Comparison of ENCODE assay signal across 8 mouse cellular contexts in genomic region chr7:100371495-100372451, GRCm38 (mm10). TPM values are rescaled to one million over a fixed set of nuclear protein-coding genes. Genes with fewer than 3 reads are reported as not detected.
DNase-seq lines count a peak whose midpoint lies in the region; ATAC-seq and TF ChIP-seq lines count a peak whose summit lies in the region.

Gene C2cd3 (plus strand): TSS chr7:100372233.
Gene Ppme1 (minus strand): TSS chr7:100372307.

- peak; percentile 52 for TF ChIP-seq CTCF in kidney, adult 2 months (conservative IDR thresholded peaks at IDR 0.05; ENCODE audit: insufficient read depth, insufficient read length, low read depth, low read length)
- TF ChIP-seq CTCF in spleen, adult 2 months (IDR thresholded peaks at IDR 0.05; ENCODE audit: extremely low read depth, insufficient read depth, insufficient read length, insufficient replicate concordance): peak; percentile 20; the same call in 1 of the 2 replicates

- peak within 1 kb of the TSS; percentile 81 for H3K4me2 ChIP-seq in embryonic facial prominence, embryonic 13.5 days
- peak within 1 kb of the TSS; percentile 68 for H3K4me2 ChIP-seq in limb, embryonic 12.5 days
- H3K4me2 ChIP-seq in midbrain, embryonic 15.5 days: peak within 1 kb of the TSS; percentile 63

- peak within 1 kb of the TSS; percentile 83 for H3K4me3 ChIP-seq in embryonic facial prominence, embryonic 13.5 days
- peak within 1 kb of the TSS; percentile 74 for H3K4me3 ChIP-seq in kidney, adult 2 months (ENCODE audit: insufficient read depth, low read depth, low read length)
- H3K4me3 ChIP-seq in limb, embryonic 12.5 days (replicated peaks): peak within 1 kb of the TSS; percentile 80
- H3K4me3 ChIP-seq in midbrain, embryonic 15.5 days: peak within 1 kb of the TSS; percentile 68
- peak within 1 kb of the TSS; percentile 76 for H3K4me3 ChIP-seq in spleen, adult 2 months (ENCODE audit: extremely low read depth, insufficient read depth, insufficient read length)

- peaks cover 18% of the 10 kb centered on the region for H3K36me3 ChIP-seq in embryonic facial prominence, embryonic 13.5 days
- H3K36me3 ChIP-seq in kidney, adult 2 months (ENCODE audit: control insufficient read depth, insufficient read depth, low read length): 0 out of 2 replicates have a peak, but pooled peaks cover 1% of the 10 kb centered on the region
- H3K36me3 ChIP-seq in limb, embryonic 12.5 days: peaks cover 22% of the 10 kb centered on the region
- H3K36me3 ChIP-seq in midbrain, embryonic 15.5 days (replicated peaks): no peaks in the 10 kb centered on the region
- H3K36me3 ChIP-seq in spleen, adult 2 months (ENCODE audit: control insufficient read depth, insufficient read depth, low read length): peaks cover 8% of the 10 kb centered on the region

- WGBS in embryonic facial prominence, embryonic 13.5 days: under 1% methylated on average over 54 of the region's 54 CpGs
- under 1% methylated on average over 54 of the region's 54 CpGs for WGBS in kidney, adult 2 months
- under 1% methylated on average over 54 of the region's 54 CpGs for WGBS in limb, embryonic 12.5 days
- WGBS in midbrain, embryonic 15.5 days: under 1% methylated on average over 54 of the region's 54 CpGs
- WGBS in spleen, adult 2 months: 1% methylated on average over 54 of the region's 54 CpGs

- H3K27me3 ChIP-seq in embryonic facial prominence, embryonic 13.5 days: no peaks in the 10 kb centered on the region
- no peaks in the 10 kb centered on the region for H3K27me3 ChIP-seq in kidney, adult 2 months (replicated peaks; ENCODE audit: control insufficient read depth, insufficient read depth, low read length)
- H3K27me3 ChIP-seq in limb, embryonic 12.5 days: no peaks in the 10 kb centered on the region
- no peaks in the 10 kb centered on the region for H3K27me3 ChIP-seq in midbrain, embryonic 15.5 days (replicated peaks)
- no peaks in the 10 kb centered on the region for H3K27me3 ChIP-seq in spleen, adult 2 months (ENCODE audit: control insufficient read depth, insufficient read depth, low read length)

- TF ChIP-seq POLR2A in kidney, adult 2 months (IDR thresholded peaks at IDR 0.05; ENCODE audit: low read depth, low read length): peak; percentile 89
- peak; percentile 78 for TF ChIP-seq POLR2A in spleen, adult 2 months (IDR thresholded peaks at IDR 0.05; ENCODE audit: low read depth, low read length)

- H3K9me3 ChIP-seq in embryonic facial prominence, embryonic 13.5 days: no peaks in the 10 kb centered on the region
- H3K9me3 ChIP-seq in limb, embryonic 12.5 days: no peaks in the 10 kb centered on the region
- H3K9me3 ChIP-seq in midbrain, embryonic 15.5 days: no peaks in the 10 kb centered on the region

- peak within 1 kb of the TSS; percentile 89 for H3K9ac ChIP-seq in embryonic facial prominence, embryonic 13.5 days
- peak within 1 kb of the TSS; percentile 84 for H3K9ac ChIP-seq in limb, embryonic 12.5 days (replicated peaks)
- H3K9ac ChIP-seq in midbrain, embryonic 15.5 days: peak within 1 kb of the TSS; percentile 74

- H3K27ac ChIP-seq in embryonic facial prominence, embryonic 13.5 days: peak within 1 kb of the TSS; percentile 87
- H3K27ac ChIP-seq in kidney, adult 2 months (ENCODE audit: insufficient read depth, low read depth, low read length): peak within 1 kb of the TSS; percentile 72
- H3K27ac ChIP-seq in limb, embryonic 12.5 days: peak within 1 kb of the TSS; percentile 88
- H3K27ac ChIP-seq in midbrain, embryonic 15.5 days: peak within 1 kb of the TSS; percentile 89
- peak within 1 kb of the TSS; percentile 76 for H3K27ac ChIP-seq in spleen, adult 2 months (ENCODE audit: insufficient read depth, low read length)

- peaks cover 17% of the 10 kb centered on the region for H3K4me1 ChIP-seq in embryonic facial prominence, embryonic 13.5 days
- no peaks in the 10 kb centered on the region for H3K4me1 ChIP-seq in kidney, adult 2 months (ENCODE audit: control insufficient read depth, insufficient read depth, low read length)
- H3K4me1 ChIP-seq in limb, embryonic 12.5 days (replicated peaks): peaks cover 15% of the 10 kb centered on the region
- H3K4me1 ChIP-seq in midbrain, embryonic 15.5 days: peaks cover 29% of the 10 kb centered on the region
- peaks cover 2% of the 10 kb centered on the region; the same call in 1 of the 2 replicates for H3K4me1 ChIP-seq in spleen, adult 2 months (ENCODE audit: control insufficient read depth, insufficient read depth, insufficient read length)

- ATAC-seq in embryonic facial prominence, embryonic 13.5 days (ENCODE audit: insufficient number of reproducible peaks, insufficient read depth, low FRiP score, low TSS enrichment, low read depth): peak; percentile 97
- peak; percentile 99 for ATAC-seq in limb, embryonic 12.5 days (ENCODE audit: insufficient number of reproducible peaks, insufficient read depth, low FRiP score, low TSS enrichment, low read depth)
- peak; percentile 99 for ATAC-seq in midbrain, embryonic 15.5 days (replicated peaks)

- DNase-seq in 3134 (ENCODE audit: extremely low read depth, insufficient read length, low spot score): peak; percentile 100
- peak; percentile 99 for DNase-seq in adrenal gland, postnatal 36 days
- peak; percentile 99 to 100 for DNase-seq in heart, adult 18-20 months
- DNase-seq in kidney, adult 2 months: peak; percentile 100
- peak; percentile 97 to 99 for DNase-seq in spleen, adult 2 months (ENCODE audit: low read depth in 1 of 2, low spot score in 2 of 2)

RNA-seq across cellular contexts. Expression of gene C2cd3, which starts in this region (rescaled TPM):
- total RNA-seq in adrenal gland, postnatal 36 days (2021): 10 to 100 TPM; 20.8 to 21.0 TPM
- polyA plus RNA-seq in embryonic facial prominence, embryonic 13.5 days (2015; fragmentation: Nextera tagmentation; extraction: Ambion mirVana): 30.2 and 32.0 TPM in 2 replicates
- total RNA-seq in heart, adult 18-20 months (2021): 10 to 100 TPM in 1 of 2 experiments, 1 to 10 TPM in 1; 7.4 to 10.6 TPM
- 16.7 and 16.8 TPM in 2 replicates for polyA plus RNA-seq in kidney, adult 2 months (2012; rRNA removed)
- 37.7 and 40.4 TPM in 2 replicates for polyA plus RNA-seq in limb, embryonic 12.5 days (2016; fragmentation: Nextera tagmentation; extraction: Ambion mirVana)
- polyA plus RNA-seq in midbrain, embryonic 15.5 days (2015; fragmentation: Nextera tagmentation; extraction: Ambion mirVana): 20.3 and 22.4 TPM in 2 replicates
- polyA plus RNA-seq in spleen, adult 2 months (2012; rRNA removed): 24.1 and 26.4 TPM in 2 replicates

RNA-seq across cellular contexts. Expression of gene Ppme1, which starts in this region (rescaled TPM):
- total RNA-seq in adrenal gland, postnatal 36 days (2021): 10 to 100 TPM; 53.8 to 67.6 TPM
- 51.7 and 56.0 TPM in 2 replicates for polyA plus RNA-seq in embryonic facial prominence, embryonic 13.5 days (2015; fragmentation: Nextera tagmentation; extraction: Ambion mirVana)
- total RNA-seq in heart, adult 18-20 months (2021): 10 to 100 TPM; 34.7 to 35.4 TPM
- polyA plus RNA-seq in kidney, adult 2 months (2012; rRNA removed): 94.0 and 100 TPM in 2 replicates
- polyA plus RNA-seq in limb, embryonic 12.5 days (2016; fragmentation: Nextera tagmentation; extraction: Ambion mirVana): 53.8 and 60.6 TPM in 2 replicates
- 183 and 188 TPM in 2 replicates for polyA plus RNA-seq in midbrain, embryonic 15.5 days (2015; fragmentation: Nextera tagmentation; extraction: Ambion mirVana)
- polyA plus RNA-seq in spleen, adult 2 months (2012; rRNA removed): 46.3 and 57.2 TPM in 2 replicates

Comparison
In these comparisons a context has a peak if more than half of its experiments do, and no peak if none do; other contexts are left out.
1. Peak in every context shown above with its lines: DNase-seq, ATAC-seq, H3K4me3 ChIP-seq and H3K27ac ChIP-seq.